Mouse (Mus musculus) liver, adult 2 months (tissue): ENCODE measurements at regions not wholly inside any gene's neighbourhood (a gene's known extent, or its start where the extent isn't known, plus 50 kb on each side); places are given as distances from the start of the nearest gene placed in this dataset.
A peak's percentile ranks its signal among the peaks of the same experiment; 100 is the strongest.
"Not testable (repeated sequence)": the region's sequence is repeated elsewhere in the genome, so short reads cannot be mapped to it uniquely, and the experiment has no call there.

Experiments
- DNase-seq: peaks from one replicate; pipeline ENCODE4 v3.0.0-alpha.2; 2011; ENCODE audit warnings: low read depth, low spot score; ENCODE audit errors: extremely low read depth
- H3K27ac ChIP-seq: fragments of 200-500 bp; replicated peaks from 2 replicates; pipeline ENCODE4 v1.5.1; 2012; ENCODE audit warnings: low read depth, mild to moderate bottlenecking, control low read depth, inconsistent platforms, low read length; ENCODE audit not compliant: insufficient read depth
- H3K27me3 ChIP-seq: fragments of 200-500 bp; 2 replicates; pipeline ENCODE4 v1.6.1; 2012; ENCODE audit warnings: mild to moderate bottlenecking, moderate library complexity, low read length, inconsistent platforms; ENCODE audit not compliant: control insufficient read depth, insufficient read depth
- H3K36me3 ChIP-seq: fragments of 200-500 bp; 2 replicates; pipeline ENCODE4 v1.6.1; 2012; ENCODE audit warnings: low read length, inconsistent platforms; ENCODE audit not compliant: control insufficient read depth, insufficient read depth
- H3K4me1 ChIP-seq: fragments of 200-500 bp; 2 replicates; pipeline ENCODE4 v1.6.1; 2011; ENCODE audit warnings: low read length; ENCODE audit not compliant: control insufficient read depth, insufficient read depth
- H3K4me3 ChIP-seq: fragments of 200-500 bp; 2 replicates; pipeline ENCODE4 v1.5.1; 2011; ENCODE audit warnings: low read depth, mild to moderate bottlenecking, control low read depth, low read length, moderate library complexity; ENCODE audit not compliant: insufficient read depth
- H3K79me2 ChIP-seq: fragments of 200-500 bp; 2 replicates; pipeline ENCODE4 v1.6.1; 2012; ENCODE audit warnings: inconsistent platforms, mild to moderate bottlenecking, low read length, moderate library complexity; ENCODE audit not compliant: control insufficient read depth, insufficient read depth
- H3K9ac ChIP-seq: fragments of 200-500 bp; 2 replicates; pipeline ENCODE4 v1.6.1; 2012; ENCODE audit warnings: low read depth, mild to moderate bottlenecking, control low read depth, inconsistent platforms, low read length
- CTCF ChIP-seq: fragments of 200-500 bp; IDR thresholded peaks from 2 replicates; pipeline ENCODE4 v1.5.1; 2011; ENCODE audit warnings: low read depth, low read length, control low read depth
- POLR2A ChIP-seq: fragments of 200-500 bp; IDR thresholded peaks from 2 replicates; pipeline ENCODE4 v1.6.1; 2011; ENCODE audit warnings: low read length, control low read depth; ENCODE audit not compliant: insufficient read depth; ENCODE audit errors: extremely low read depth
- WGBS: fragments of 180-500 bp; shearing (Covaris S2); methylation state at CpG from one replicate; pipeline ENCODE4 v1.1.7; 2018; 5-methylcytosine and 5-hydroxymethylcytosine counted together

DNA sequence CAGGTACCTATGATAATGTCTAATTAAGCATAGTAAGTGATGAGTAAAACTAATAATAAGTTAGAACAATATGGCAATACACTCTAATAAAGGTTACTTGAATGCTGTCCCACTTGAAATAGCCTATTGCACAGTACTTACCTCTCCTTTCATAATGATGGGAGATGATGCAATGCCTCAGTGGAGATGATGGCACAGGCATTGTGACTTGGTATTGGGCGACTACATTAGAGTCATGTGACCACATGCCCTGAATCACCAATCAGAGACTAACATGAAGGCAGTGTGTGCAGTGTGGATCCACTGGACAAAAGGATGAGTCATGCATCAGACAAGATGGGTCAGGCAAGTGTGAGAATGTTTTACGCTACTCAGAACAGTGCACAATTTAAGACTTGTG, 346.6 kb upstream of the Zfp703 start:
- TF ChIP-seq POLR2A, result no peak
- TF ChIP-seq CTCF, result no peak
- Histone ChIP-seq H3K4me1 (no peaks in the 10 kb centered on the region), H3K79me2 (no peaks in the 10 kb centered on the region), H3K4me3 (no peak overlapping the region), H3K27me3 (no peaks in the 10 kb centered on the region; the same call in 1 of the 2 replicates), H3K9ac (no peak overlapping the region), H3K27ac (no peak overlapping the region), H3K36me3 (no peaks in the 10 kb centered on the region)
- whole genome bisulfite sequencing, result 77% methylated on average over 2 of the region's 2 CpGs
- no peak for DNase-seq

DNA sequence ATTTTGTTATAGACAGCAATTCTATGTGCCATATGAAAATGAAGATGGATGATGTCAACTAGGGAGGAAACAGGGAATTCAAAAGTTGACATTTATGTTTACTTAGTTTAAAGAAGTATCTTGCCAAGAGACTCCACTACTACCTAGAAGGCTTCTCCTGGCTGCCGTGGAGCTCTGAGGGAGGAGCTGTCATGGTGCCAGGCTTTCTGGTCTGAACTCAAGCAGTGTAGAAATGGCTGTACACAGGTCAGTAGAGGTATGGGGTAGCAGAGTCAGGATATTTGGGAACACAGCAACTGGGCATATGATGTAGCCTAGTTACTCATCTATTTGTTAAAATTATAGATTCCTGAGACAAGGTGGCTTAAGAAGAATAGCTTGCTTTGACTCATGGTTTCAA, 341.4 kb upstream of the Zfp703 start:
- H3K4me1 ChIP-seq, result no peaks in the 10 kb centered on the region
- TF ChIP-seq CTCF, result no peak
- no peak for TF ChIP-seq POLR2A

DNA sequence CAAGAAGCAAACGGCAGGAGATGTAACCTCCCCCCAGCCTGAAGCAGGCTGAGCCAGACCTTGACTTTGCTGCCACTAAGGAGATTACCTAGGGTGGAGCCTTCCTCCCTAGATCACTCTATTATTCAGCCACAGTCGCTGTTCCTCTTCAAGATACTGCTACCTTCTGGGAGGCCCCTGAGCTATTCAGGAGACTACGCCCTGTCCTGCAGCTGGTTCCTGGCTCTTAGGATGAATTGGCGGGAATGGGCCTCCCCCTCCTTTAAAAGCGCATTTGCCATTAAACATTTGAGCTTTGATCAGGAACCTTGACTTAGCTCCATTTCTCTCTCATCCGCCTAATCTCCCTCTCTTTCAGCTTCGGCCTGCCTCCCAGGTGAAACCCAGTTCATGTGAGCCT, 331.8 kb upstream of the Zfp703 start:
- DNase-seq, H3K27me3 ChIP-seq, H3K4me3 ChIP-seq, H3K4me1 ChIP-seq, H3K36me3 ChIP-seq, H3K9ac ChIP-seq, H3K79me2 ChIP-seq, H3K27ac ChIP-seq: not testable (repeated sequence)
- WGBS, result 82% methylated on average over 7 of the region's 7 CpGs

More for the DNA sequence above, 341.4 kb upstream of the Zfp703 start:
- H3K36me3 ChIP-seq, result no peaks in the 10 kb centered on the region
- H3K9ac ChIP-seq, result no peak overlapping the region
- 61% methylated on average over 1 of the region's 1 CpGs for WGBS
- H3K27ac ChIP-seq, result no peak overlapping the region
- H3K27me3 ChIP-seq, result no peaks in the 10 kb centered on the region
- H3K79me2 ChIP-seq, result no peaks in the 10 kb centered on the region
- H3K4me3 ChIP-seq, result no peak overlapping the region
- no peak for DNase-seq

DNA sequence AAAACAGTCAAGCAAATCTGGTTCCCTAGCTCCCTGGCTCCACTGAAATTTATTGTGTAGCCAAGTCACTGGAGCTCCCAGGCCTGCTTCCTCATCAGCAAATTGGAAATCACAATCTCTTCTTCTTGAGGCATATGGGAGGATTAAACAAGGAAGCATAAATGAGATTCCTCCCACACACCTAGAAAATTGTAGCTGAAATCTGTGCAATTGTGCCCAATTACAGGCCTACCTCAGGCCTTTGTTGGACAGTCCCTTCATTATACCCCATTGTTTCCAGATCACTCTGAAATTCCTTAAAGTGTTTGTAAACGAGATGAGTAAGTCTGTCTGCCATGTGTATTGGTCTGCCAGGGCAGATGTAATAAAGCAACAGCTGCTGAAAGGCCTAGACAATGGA, 326.8 kb upstream of the Zfp703 start:
- Histone ChIP-seq H3K27me3 (no peaks in the 10 kb centered on the region), H3K4me3 (no peak overlapping the region), H3K36me3 (no peaks in the 10 kb centered on the region), H3K4me1 (no peaks in the 10 kb centered on the region), H3K79me2 (no peaks in the 10 kb centered on the region), H3K9ac (no peak overlapping the region), H3K27ac (no peak overlapping the region)
- WGBS, result 65% methylated on average over 1 of the region's 1 CpGs
- TF ChIP-seq POLR2A (no peak), CTCF (no peak)
- DNase-seq, result no peak

DNA sequence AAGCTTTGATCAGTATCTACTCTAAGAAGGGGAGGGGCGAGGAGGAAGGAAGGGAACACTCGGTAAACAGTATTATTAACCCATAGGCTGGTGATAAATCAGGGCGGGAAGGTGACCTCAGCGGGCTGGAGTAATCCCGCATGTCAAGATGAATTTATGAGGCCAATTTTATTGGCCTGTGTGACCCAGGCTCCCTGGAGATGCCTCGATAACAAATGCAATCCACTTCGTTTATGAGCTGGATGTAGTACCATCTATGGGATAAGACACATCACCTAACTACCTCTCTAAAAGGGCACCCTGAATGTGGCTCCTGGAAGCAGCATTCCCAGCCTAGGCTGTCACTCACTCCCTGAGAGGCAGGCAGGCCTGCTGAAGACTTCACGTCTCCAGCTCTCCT, 321.2 kb upstream of the Zfp703 start:
- no peaks in the 10 kb centered on the region for H3K4me1 ChIP-seq
- TF ChIP-seq POLR2A (no peak), CTCF (no peak)
- no peaks in the 10 kb centered on the region for H3K79me2 ChIP-seq
- DNase-seq, result no peak
- no peak overlapping the region for H3K4me3 ChIP-seq
- H3K9ac ChIP-seq, result no peak overlapping the region
- H3K36me3 ChIP-seq, result no peaks in the 10 kb centered on the region
- H3K27me3 ChIP-seq, result no peaks in the 10 kb centered on the region
- 62% methylated on average over 8 of the region's 8 CpGs for WGBS
- no peak overlapping the region for H3K27ac ChIP-seq

DNA sequence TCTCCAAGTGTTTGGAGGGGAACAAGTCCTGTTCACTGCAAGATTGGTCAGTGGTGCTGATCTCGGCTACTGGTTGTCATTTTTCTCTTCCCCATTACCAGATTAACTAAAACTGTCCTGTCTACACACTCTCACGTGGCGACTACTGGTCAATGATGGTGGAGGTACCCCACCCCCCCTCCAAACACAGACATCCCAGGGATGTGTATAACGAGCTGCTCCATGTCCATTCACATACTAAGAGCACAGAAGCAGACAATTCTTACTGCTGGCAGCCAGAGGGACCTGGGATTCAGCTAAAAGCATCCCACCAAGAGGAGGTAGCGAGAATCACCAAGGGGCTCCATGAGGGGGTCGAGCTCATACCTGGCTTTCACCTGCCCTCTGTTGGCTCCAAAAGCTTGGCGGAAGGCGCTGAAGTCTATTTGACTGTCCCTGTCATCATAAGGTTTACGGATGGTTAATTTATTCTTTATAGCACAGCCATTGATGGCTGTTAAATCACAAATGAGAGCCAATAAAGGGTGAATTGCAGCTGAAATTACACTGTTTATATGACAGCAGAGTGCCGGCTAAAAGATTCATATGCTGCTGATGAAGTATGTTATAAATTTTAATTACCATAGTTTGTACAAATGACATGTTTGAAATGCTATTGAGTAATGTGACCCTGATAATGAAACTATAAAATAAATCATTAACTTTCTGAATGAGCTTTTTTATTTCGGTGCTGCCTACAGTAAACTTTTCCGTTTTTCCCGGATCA, 320.6 kb upstream of the Zfp703 start:
- H3K9ac ChIP-seq, result no peak overlapping the region
- H3K79me2 ChIP-seq, result no peaks in the 10 kb centered on the region
- no peaks in the 10 kb centered on the region for H3K4me1 ChIP-seq
- no peak overlapping the region for H3K27ac ChIP-seq
- H3K36me3 ChIP-seq, result no peaks in the 10 kb centered on the region
- H3K27me3 ChIP-seq, result no peaks in the 10 kb centered on the region
- 66% methylated on average over 13 of the region's 13 CpGs for WGBS
- no peak for TF ChIP-seq CTCF
- TF ChIP-seq POLR2A, result no peak
- H3K4me3 ChIP-seq, result no peak overlapping the region
- peak; percentile 22 for DNase-seq
